Mouse (Mus musculus) adrenal gland, adult 8-10 months (tissue): ENCODE results near the gene Inha. TPM values are rescaled to one million over a fixed set of nuclear protein-coding genes. Genes with fewer than 3 reads are reported as not detected.
A peak's percentile ranks its signal among the peaks of the same experiment; 100 is the strongest.

ENCODE experiments used
- DNase-seq: peaks from one replicate; pipeline ENCODE4 v3.0.0; 2022
- total RNA-seq, 4 experiments: library from RNA; stranded (reverse); gene quantifications; 2 replicates each; pipeline ENCODE4 v1.2.4; 2022

Inha gene
- total RNA-seq, 4 experiments from 2014 or later: 22.8 to 56.9 (median 34.3) TPM

GRCm38 (mm10) chr1:75490785-75491551, 15.9 kb upstream of the Inha start:
- DNase-seq: no peak

DNA sequence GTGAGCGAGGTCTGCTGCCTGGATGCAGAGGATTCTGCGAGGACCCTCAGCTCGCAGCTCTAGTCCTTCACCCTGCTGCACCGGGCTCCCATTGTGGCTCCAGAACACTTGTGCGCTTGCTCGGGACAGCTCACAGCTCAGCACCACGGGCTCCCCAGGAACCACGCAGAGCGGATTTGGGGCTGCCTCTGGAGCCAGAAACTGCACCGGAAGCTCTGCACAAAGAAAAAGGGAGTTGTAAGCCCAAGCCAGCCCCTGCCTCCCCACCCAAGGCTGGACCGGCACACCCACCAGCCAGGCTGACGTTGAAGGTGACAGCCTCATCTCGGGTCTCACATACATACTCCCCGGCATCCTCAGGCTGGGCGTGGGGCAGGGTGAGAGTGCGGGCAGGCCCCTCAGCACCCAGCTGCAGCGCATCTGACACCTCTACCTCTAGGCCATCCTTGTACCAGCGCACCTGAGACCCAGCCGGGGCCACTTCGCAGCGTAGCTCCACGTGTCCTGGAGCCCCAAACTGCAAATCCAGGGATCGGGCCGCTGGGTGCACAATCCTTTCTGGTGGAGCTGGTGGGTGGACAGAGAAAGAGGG, 14.2 kb upstream of the Inha start:
- no peak for DNase-seq

GRCm38 (mm10) chr1:75494878-75495548, 11.9 kb upstream of the Inha start:
- DNase-seq: no peak

- DNase-seq: no peak
Observed at GRCm38 (mm10) chr1:75498897-75499296, 8.0 kb upstream of the Inha start.

GRCm38 (mm10) chr1:75499441-75499840, 7.4 kb upstream of the Inha start:
- no peak for DNase-seq

DNA sequence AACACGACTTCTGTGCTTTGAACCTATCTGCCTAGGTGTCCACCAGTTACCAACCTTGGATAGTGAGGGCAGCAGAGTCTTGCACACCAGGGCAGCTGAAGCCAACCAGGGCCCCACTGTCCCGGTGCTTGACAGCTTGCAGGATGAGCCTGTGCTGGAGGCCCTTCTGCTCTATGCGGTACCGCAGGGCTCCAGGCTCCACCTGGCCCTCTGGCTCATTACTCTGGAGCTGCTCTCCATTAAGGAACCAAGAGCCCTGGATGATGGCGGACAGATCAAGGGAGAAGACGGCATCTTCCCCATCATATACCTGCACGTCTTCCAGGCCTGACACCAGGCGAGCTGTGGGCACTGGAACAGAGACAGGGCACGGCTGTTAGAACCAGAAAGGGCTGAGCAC, 5.0 kb upstream of the Inha start:
- no peak for DNase-seq

DNA sequence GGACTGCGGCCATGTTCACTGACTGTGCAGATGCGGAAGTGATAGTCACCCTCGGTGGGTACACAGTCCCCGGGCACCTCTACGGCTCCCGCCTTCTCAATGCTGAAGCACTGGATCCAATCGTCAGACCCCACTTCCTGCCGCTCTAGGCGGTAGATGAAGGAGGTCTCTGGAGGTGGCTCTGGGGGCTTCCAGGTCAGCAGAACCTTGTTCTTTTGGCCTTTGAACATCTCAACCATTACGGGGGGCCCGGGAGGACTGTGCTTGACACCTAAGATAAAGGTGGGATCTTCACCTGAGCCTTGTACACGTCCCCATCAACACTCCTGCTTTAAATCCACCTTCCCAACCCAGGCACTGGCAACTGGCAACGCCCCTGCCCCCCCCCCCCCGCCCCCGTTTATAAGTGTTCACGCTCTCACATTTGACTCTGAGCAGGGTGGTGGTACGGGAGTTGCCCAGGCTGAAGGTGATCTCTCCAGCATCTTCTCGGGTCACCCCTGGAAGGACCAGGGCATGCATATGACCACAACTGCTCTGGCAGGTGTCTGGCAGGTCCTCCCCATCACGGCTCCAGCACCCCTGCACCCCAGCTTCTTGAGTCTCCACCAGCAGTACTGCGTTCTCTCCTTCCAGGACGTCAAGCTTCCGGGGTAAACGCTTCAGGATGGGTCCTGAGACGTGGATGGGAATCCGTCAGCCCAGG, 3.8 kb upstream of the Inha start:
- no peak for DNase-seq

- DNase-seq: no peak
Observed at GRCm38 (mm10) chr1:75503651-75503980, 3.3 kb upstream of the Inha start.

DNA sequence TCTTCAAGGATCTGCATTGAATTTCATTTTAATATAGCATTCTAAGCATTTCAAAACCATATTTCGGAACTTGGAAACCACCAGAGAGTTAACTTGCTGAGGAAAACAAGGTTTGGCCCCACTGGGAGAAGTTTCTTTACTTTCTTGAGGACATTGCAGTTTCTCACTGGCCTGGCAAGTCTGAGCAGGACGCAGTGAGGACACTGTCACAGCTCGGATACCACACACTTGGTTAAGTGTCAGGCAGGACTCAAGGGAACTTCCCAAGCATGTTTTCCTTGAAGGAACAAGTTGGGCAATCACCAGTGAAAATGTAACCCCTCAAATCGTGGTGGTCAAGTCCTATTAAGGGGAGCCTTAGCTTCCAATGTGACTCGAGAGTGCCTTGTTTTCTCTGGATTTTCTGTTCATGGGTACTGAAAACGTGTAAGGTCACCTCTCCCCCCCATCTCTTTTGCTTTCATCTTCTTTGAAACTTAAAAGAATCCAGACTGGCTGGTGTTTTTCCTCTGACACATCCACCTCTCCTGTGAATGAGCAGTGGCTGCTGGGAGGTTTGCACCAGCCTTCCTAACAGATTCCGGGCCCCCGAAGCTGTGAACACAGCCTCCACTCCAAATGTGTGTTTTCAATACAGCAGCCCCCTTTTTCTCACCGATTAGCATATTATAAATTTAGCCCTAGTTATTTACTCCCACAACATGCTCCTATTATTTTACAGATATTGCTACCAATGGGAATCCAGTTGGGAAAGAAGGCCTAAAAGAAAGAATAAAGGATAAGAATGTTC, 2.4 kb upstream of the Inha start:
- DNase-seq: no peak

GRCm38 (mm10) chr1:75505159-75505955, 1.5 kb upstream of the Inha start:
- DNase-seq: peak; percentile 76

DNA sequence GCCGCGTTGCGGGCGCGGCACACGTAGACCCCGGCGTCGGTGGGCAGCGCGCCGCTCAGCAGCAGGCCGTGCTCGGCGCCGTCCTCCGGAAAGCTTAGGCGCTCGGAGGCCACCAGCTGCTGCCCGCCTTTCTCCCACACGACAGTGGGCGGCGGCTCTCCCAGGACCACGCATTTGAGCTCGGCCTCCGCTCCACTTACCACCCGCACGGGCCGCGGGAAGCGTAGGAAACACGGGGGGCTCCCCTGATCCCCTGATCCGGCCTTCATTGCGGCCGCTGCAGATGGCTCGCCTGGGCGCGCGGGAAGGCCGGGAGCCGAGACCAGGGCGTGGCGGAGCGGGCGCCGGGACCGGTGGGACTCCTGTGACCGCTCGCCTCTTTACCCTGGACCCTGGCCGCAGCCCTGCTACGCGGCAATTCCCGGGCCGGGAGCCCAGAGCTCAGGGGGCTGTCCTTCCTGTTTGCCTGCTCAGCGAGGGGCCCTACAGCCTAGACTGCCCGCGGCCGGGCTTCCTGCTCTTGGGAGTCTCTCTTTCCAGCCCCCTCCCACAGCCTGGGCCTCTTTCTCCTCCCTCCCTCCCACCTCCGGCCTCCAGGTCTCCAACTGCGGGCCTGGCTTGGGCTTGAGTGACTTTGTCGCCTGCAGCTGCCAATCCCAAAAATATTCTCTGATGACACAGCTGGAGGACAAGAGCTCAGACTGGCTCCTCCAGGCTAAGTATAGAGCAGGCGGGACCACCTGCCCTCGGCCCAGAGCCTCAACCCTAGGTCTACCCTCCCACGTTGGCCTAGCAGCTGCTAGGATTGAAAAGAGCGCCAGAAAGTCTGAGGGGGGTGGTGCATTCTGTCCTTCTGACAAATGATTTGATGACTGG, 683 bp upstream of the Inha start, which contains the start of gene Obsl1:
Obsl1 (minus strand) TSS at position 497 of the 876 bp plus-strand sequence.
- DNase-seq: no peak

GRCm38 (mm10) chr1:75509586-75509985, 2.7 kb downstream of the Inha start:
- no peak for DNase-seq

GRCm38 (mm10) chr1:75510154-75510553, 3.3 kb downstream of the Inha start:
- no peak for DNase-seq

DNA sequence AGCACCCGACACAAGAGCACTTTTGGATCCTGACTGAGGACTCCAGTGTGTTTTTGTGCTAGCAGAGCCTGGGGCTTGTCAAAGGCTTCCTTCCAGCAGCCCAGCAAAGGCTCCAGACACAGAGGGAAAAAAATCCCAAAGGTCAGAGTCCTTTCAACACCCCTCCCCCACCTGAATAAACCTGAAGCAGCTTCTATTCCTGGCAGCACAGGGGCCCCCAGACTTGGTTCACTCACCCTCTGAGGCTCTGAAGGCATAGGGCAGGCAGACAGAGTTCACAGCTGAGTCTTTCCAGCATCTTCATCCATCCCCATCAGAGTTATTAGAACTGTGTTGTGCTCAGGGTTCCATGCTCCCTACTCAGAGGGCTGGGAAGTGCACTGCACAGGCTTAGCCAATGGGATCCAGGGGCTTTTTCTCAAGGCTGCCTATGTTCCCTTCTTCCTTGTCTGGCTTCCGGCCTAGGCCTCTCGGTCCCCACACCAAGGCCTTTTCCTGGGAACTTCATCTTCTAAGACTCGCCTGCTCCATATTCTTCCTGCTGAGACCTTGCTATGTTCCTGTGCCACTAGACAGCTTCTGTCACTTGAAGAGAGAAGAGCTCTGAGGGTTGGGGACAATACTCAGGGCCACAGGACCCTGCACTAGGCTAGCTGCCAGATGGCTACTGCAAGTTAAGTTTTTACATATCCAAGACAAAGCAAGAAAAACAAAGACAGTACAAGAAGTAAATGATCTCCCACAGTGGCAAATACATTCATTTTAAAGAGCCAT, 4.7 kb downstream of the Inha start:
- no peak for DNase-seq

DNA sequence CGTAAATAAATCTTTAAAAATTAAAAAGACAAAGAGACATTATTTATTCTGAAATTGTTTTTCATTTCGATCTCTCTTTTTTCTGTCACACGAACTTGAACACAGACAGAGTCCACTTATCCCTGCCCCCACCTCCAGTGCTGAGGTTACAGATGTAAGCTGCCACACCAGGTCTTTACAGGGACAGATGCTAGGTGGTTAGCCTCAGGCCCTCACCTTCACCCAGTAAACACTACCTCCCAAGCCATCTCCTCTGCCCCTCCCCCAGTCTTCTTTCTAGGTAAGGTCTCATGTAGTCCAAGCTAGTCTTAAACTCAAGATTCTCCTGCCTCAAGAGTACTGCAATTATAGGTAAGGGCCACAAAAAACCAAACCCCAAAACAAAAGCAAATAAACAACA, 5.7 kb downstream of the Inha start:
- DNase-seq: no peak

DNA sequence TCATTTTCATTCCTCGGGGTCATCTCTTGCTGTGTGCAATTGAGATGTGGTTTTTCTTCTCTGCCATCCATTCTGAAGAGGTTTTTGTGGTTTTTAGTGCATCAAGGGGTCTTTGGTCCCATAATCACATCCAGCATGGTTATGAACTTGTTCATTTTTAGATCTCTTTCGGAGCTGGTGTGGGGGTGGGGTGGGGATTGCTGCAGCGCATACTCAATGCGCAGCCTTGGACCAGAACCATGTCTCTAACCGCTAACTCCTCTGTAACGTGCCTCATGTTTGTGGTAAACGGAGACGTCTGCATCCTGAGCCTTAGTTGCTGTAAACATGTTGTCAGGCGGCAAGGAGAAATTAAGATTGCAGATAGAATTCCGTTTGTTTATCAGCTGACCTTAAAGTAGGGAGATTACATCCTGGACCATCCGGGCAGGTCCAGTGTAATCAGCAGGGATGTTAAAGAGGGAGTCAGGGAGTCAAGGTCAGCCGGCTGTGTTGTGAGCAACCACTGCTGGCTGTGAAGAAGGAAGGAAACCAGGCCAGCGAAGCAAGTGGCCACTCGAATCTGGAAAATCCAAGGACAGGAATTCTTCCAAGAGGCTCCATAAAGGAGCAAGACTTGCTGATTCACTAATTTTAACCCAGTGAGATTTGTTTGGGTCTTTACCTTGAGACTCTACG, 10.0 kb downstream of the Inha start:
- no peak for DNase-seq

- no peak for DNase-seq
Observed at GRCm38 (mm10) chr1:75517984-75518383, 11.1 kb downstream of the Inha start.

DNA sequence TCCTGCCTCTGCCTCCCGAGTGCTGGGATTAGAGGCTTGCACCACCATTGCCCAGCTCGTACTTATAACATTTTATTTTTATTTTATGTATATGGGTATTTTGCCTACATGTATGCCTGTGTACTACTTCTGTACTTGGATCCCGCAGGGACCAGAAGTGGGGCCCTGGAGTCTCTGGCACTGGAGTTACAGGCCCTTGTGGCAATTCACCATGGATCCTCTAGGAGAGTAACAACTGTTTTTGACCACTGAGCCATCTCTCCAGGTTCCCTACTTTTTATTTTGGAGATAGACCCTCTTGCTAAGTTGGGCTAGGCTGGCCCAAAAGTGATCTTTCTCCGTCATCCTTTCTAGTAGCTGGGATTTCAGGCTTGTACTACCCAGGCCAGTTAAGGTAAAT, 11.6 kb downstream of the Inha start:
- no peak for DNase-seq

GRCm38 (mm10) chr1:75519576-75519975, 12.7 kb downstream of the Inha start:
- peak; percentile 57 for DNase-seq
